In genomic region chr11:20907996-20908395, GRCm38 (mm10) we compare ENCODE assay signal across 13 mouse cellular contexts.
"Had no signal": no experiment of that assay in that cellular context is flagged by ENCODE, and none has a peak within 500 bp of the region (broad histone marks: within the 10 kb centered on the region; RNA-seq: fewer than 3 reads in every experiment).

No protein-coding gene starts in this region.

- H3K27me3 ChIP-seq: lung, embryonic 15.5 days; midbrain, embryonic 13.5 days; neural tube, embryonic 15.5 days had no signal

- H3K9me3 ChIP-seq: liver, embryonic 13.5 days; lung, embryonic 15.5 days; midbrain, embryonic 13.5 days; neural tube, embryonic 15.5 days had no signal

- H3K9ac ChIP-seq: liver, embryonic 13.5 days; liver, postnatal 0 days; lung, embryonic 15.5 days; midbrain, embryonic 13.5 days; neural tube, embryonic 15.5 days had no signal

- H3K36me3 ChIP-seq: liver, embryonic 13.5 days; lung, embryonic 15.5 days; midbrain, embryonic 13.5 days; neural tube, embryonic 15.5 days had no signal

- H3K4me2 ChIP-seq: liver, embryonic 13.5 days; lung, embryonic 15.5 days; midbrain, embryonic 13.5 days; neural tube, embryonic 15.5 days had no signal

- ATAC-seq: liver, postnatal 0 days; midbrain, embryonic 13.5 days had no signal

- H3K4me1 ChIP-seq: midbrain, embryonic 13.5 days; neural tube, embryonic 15.5 days had no signal

- DNase-seq: kidney, postnatal 10 days; left cerebral cortex, postnatal 4 days; liver; liver, embryonic 13.5 days; liver, postnatal 0 days; lung, postnatal 14 days; right cerebral cortex, adult 18-20 months; right cerebral cortex, postnatal 25 days; thymus, postnatal 14 days had no signal

- H3K27ac ChIP-seq: liver, embryonic 13.5 days; lung, embryonic 15.5 days; midbrain, embryonic 13.5 days; neural tube, embryonic 15.5 days had no signal

- H3K4me3 ChIP-seq: liver, embryonic 13.5 days; lung, embryonic 15.5 days; midbrain, embryonic 13.5 days; myocyte; neural tube, embryonic 15.5 days had no signal
